Mouse (Mus musculus) kidney, embryonic 15.5 days (tissue): ENCODE measurements around the gene Dctn1. TPM values are rescaled to one million over a fixed set of nuclear protein-coding genes. Genes with fewer than 3 reads are reported as not detected.

ENCODE experiments used
- ATAC-seq: fragments of 200-750 bp; cut with Nextera tagmentation; replicated peaks from 2 replicates; pipeline ENCODE4 v1.8.0; 2017; ENCODE audit warnings: moderate TSS enrichment; ENCODE audit not compliant: low FRiP score
- H3K27ac ChIP-seq: fragments of 300-500 bp; sonication (generic); 2 replicates; pipeline ENCODE4 v1.5.1; 2015; ENCODE audit warnings: mild to moderate bottlenecking, inconsistent platforms
- H3K27me3 ChIP-seq: fragments of 300-500 bp; sonication (generic); 2 replicates; pipeline ENCODE4 v1.6.1; 2015; ENCODE audit warnings: inconsistent platforms
- H3K36me3 ChIP-seq: fragments of 300-500 bp; sonication (generic); 2 replicates; pipeline ENCODE4 v1.6.1; 2015; ENCODE audit warnings: inconsistent platforms
- H3K4me1 ChIP-seq: fragments of 300-500 bp; sonication (generic); 2 replicates; pipeline ENCODE4 v1.6.1; 2015; ENCODE audit warnings: inconsistent platforms
- H3K4me2 ChIP-seq: fragments of 300-500 bp; sonication (generic); 2 replicates; pipeline ENCODE4 v1.6.1; 2015; ENCODE audit warnings: moderate library complexity, mild to moderate bottlenecking, inconsistent platforms
- H3K4me3 ChIP-seq: fragments of 300-500 bp; sonication (generic); replicated peaks from 2 replicates; pipeline ENCODE4 v1.5.1; 2015; ENCODE audit warnings: mild to moderate bottlenecking, inconsistent platforms
- H3K9ac ChIP-seq: fragments of 300-500 bp; sonication (generic); 2 replicates; pipeline ENCODE4 v1.6.1; 2015; ENCODE audit warnings: mild to moderate bottlenecking, inconsistent platforms
- H3K9me3 ChIP-seq: fragments of 300-500 bp; sonication (generic); replicated peaks from 2 replicates; pipeline ENCODE4 v1.6.1; 2016; ENCODE audit warnings: inconsistent platforms
- WGBS: fragments of 180-500 bp; shearing (Covaris S2); methylation state at CpG from one replicate; pipeline ENCODE4 v1.1.7; 2015; ENCODE audit warnings: mixed read lengths; 5-methylcytosine and 5-hydroxymethylcytosine counted together
- polyA plus RNA-seq: library from polyadenylated mRNA; unstranded; fragments of >200 nt; fragmentation: Nextera tagmentation; extraction: Ambion mirVana; gene quantifications from 2 replicates; pipeline ENCODE4 v1.2.1, GENCODE M21; 2015

Dctn1 gene
- polyA plus RNA-seq, 1 experiment from 2014 or later: 93.9 TPM

- Histone ChIP-seq H3K27ac (no peak overlapping the region), H3K9ac (no peak overlapping the region), H3K4me2 (no peak overlapping the region), H3K27me3 (no peaks in the 10 kb centered on the region), H3K9me3 (no peaks in the 10 kb centered on the region), H3K4me3 (no peak overlapping the region), H3K36me3 (no peaks in the 10 kb centered on the region), H3K4me1 (0 out of 2 replicates have a peak, but pooled peaks cover 6% of the 10 kb centered on the region)
- WGBS: 74% methylated on average over 2 of the region's 2 CpGs
- ATAC-seq: no peak
Measured at GRCm38 (mm10) chr6:83208050-83208400, 42.3 kb downstream of the Dctn1 start.

- Histone ChIP-seq H3K27ac (no peak overlapping the region), H3K4me3 (no peak overlapping the region), H3K27me3 (no peaks in the 10 kb centered on the region), H3K36me3 (no peaks in the 10 kb centered on the region), H3K4me2 (no peak overlapping the region), H3K9ac (no peak overlapping the region), H3K9me3 (no peaks in the 10 kb centered on the region), H3K4me1 (peaks cover 8% of the 10 kb centered on the region; the same call in 1 of the 2 replicates)
- WGBS: 73% methylated on average over 2 of the region's 2 CpGs
- ATAC-seq: no peak
Measured at GRCm38 (mm10) chr6:83210495-83210894, 44.8 kb downstream of the Dctn1 start.

GRCm38 (mm10) chr6:83211526-83211925 lies 45.8 kb downstream of the Dctn1 start:
- H3K36me3 ChIP-seq: no peaks in the 10 kb centered on the region
- H3K9ac ChIP-seq: no peak overlapping the region
- H3K4me1 ChIP-seq: peaks cover 8% of the 10 kb centered on the region; the same call in 1 of the 2 replicates
- H3K4me2 ChIP-seq: no peak overlapping the region
- no peak overlapping the region for H3K4me3 ChIP-seq
- H3K27me3 ChIP-seq: no peaks in the 10 kb centered on the region
- no peak overlapping the region for H3K27ac ChIP-seq
- no peaks in the 10 kb centered on the region for H3K9me3 ChIP-seq
- no peak for ATAC-seq
- WGBS: 20% methylated on average over 5 of the region's 5 CpGs

GRCm38 (mm10) chr6:83215002-83215666 lies 49.4 kb downstream of the Dctn1 start:
- ATAC-seq: peak; percentile 70
- Histone ChIP-seq H3K27me3 (no peaks in the 10 kb centered on the region), H3K4me1 (peaks cover 8% of the 10 kb centered on the region; the same call in 1 of the 2 replicates), H3K27ac (no peak overlapping the region), H3K9ac (no peak overlapping the region), H3K4me3 (no peak overlapping the region), H3K4me2 (no peak overlapping the region), H3K9me3 (no peaks in the 10 kb centered on the region), H3K36me3 (no peaks in the 10 kb centered on the region)
- WGBS: 16% methylated on average over 7 of the region's 7 CpGs

- Histone ChIP-seq H3K27ac (no peak within 1 kb of the TSS), H3K4me1 (peaks cover 2% of the 10 kb centered on the region; the same call in 1 of the 2 replicates), H3K4me2 (no peak within 1 kb of the TSS), H3K9me3 (no peaks in the 10 kb centered on the region), H3K36me3 (no peaks in the 10 kb centered on the region), H3K4me3 (no peak within 1 kb of the TSS), H3K27me3 (no peaks in the 10 kb centered on the region), H3K9ac (no peak within 1 kb of the TSS)
- WGBS: 81% methylated on average over 3 of the region's 3 CpGs
- no peak for ATAC-seq
Measured at GRCm38 (mm10) chr6:83219814-83220213, 54.1 kb downstream of the Dctn1 start, which contains the start of gene Slc4a5. Gene Slc4a5, plus strand, starts transcription at chr6:83219828.

GRCm38 (mm10) chr6:83231486-83231885 lies 65.8 kb downstream of the Dctn1 start:
- peaks cover 9% of the 10 kb centered on the region; the same call in 1 of the 2 replicates for H3K27me3 ChIP-seq
- ATAC-seq: no peak
- H3K9me3 ChIP-seq: no peaks in the 10 kb centered on the region
- H3K4me2 ChIP-seq: no peak overlapping the region
- peaks cover 12% of the 10 kb centered on the region for H3K4me1 ChIP-seq
- H3K36me3 ChIP-seq: no peaks in the 10 kb centered on the region
- no peak overlapping the region for H3K9ac ChIP-seq
- 39% methylated on average over 2 of the region's 2 CpGs for WGBS
- H3K27ac ChIP-seq: no peak overlapping the region
- H3K4me3 ChIP-seq: no peak overlapping the region

- H3K27ac ChIP-seq: no peak overlapping the region
- no peaks in the 10 kb centered on the region for H3K36me3 ChIP-seq
- H3K9me3 ChIP-seq: no peaks in the 10 kb centered on the region
- no peak for ATAC-seq
- no peak overlapping the region for H3K4me3 ChIP-seq
- H3K27me3 ChIP-seq: peaks cover 17% of the 10 kb centered on the region; the same call in 1 of the 2 replicates
- WGBS: 84% methylated on average over 4 of the region's 4 CpGs
- H3K4me1 ChIP-seq: peaks cover 23% of the 10 kb centered on the region
- no peak overlapping the region for H3K4me2 ChIP-seq
- H3K9ac ChIP-seq: no peak overlapping the region
Measured at GRCm38 (mm10) chr6:83233306-83233705, 67.6 kb downstream of the Dctn1 start.

GRCm38 (mm10) chr6:83234280-83234741 lies 68.6 kb downstream of the Dctn1 start:
- Histone ChIP-seq H3K27me3 (peaks cover 25% of the 10 kb centered on the region; the same call in 1 of the 2 replicates), H3K36me3 (no peaks in the 10 kb centered on the region), H3K4me3 (peak overlapping the region; percentile 14), H3K9ac (0 out of 2 replicates have a peak overlapping the region, but pooled peaks have one; percentile 7), H3K9me3 (no peaks in the 10 kb centered on the region), H3K4me1 (peaks cover 23% of the 10 kb centered on the region), H3K4me2 (peak overlapping the region; percentile 44), H3K27ac (peak overlapping the region; percentile 71)
- WGBS: 2% methylated on average over 14 of the region's 14 CpGs
- ATAC-seq: peak; percentile 69

GRCm38 (mm10) chr6:83237123-83237522 lies 71.4 kb downstream of the Dctn1 start:
- ATAC-seq: peak; percentile 72
- Histone ChIP-seq H3K4me1 (peaks cover 32% of the 10 kb centered on the region), H3K27me3 (peaks cover 35% of the 10 kb centered on the region; the same call in 1 of the 2 replicates), H3K4me3 (peak overlapping the region; percentile 12), H3K36me3 (no peaks in the 10 kb centered on the region), H3K4me2 (peak overlapping the region; percentile 50), H3K27ac (peak overlapping the region; percentile 30; the same call in 1 of the 2 replicates), H3K9ac (no peak overlapping the region), H3K9me3 (no peaks in the 10 kb centered on the region)
- 3% methylated on average over 8 of the region's 9 CpGs for WGBS

GRCm38 (mm10) chr6:83244422-83245061 lies 78.8 kb downstream of the Dctn1 start:
- ATAC-seq: no peak
- H3K4me1 ChIP-seq: peaks cover 18% of the 10 kb centered on the region
- 0 out of 2 replicates have a peak overlapping the region, but pooled peaks have one; percentile 48 for H3K27ac ChIP-seq
- H3K9me3 ChIP-seq: no peaks in the 10 kb centered on the region
- peaks cover 12% of the 10 kb centered on the region; the same call in 1 of the 2 replicates for H3K27me3 ChIP-seq
- H3K9ac ChIP-seq: no peak overlapping the region
- 28% methylated on average over 10 of the region's 10 CpGs for WGBS
- no peak overlapping the region for H3K4me2 ChIP-seq
- H3K36me3 ChIP-seq: no peaks in the 10 kb centered on the region
- no peak overlapping the region for H3K4me3 ChIP-seq

GRCm38 (mm10) chr6:83245134-83245533 lies 79.4 kb downstream of the Dctn1 start:
- Histone ChIP-seq H3K27ac (no peak overlapping the region), H3K9ac (no peak overlapping the region), H3K27me3 (peaks cover 9% of the 10 kb centered on the region; the same call in 1 of the 2 replicates), H3K36me3 (no peaks in the 10 kb centered on the region), H3K9me3 (no peaks in the 10 kb centered on the region), H3K4me1 (peaks cover 15% of the 10 kb centered on the region), H3K4me3 (no peak overlapping the region), H3K4me2 (no peak overlapping the region)
- ATAC-seq: no peak
- whole genome bisulfite sequencing: 76% methylated on average over 6 of the region's 6 CpGs

GRCm38 (mm10) chr6:83245997-83246396 lies 80.3 kb downstream of the Dctn1 start:
- no peak for ATAC-seq
- H3K36me3 ChIP-seq: no peaks in the 10 kb centered on the region
- H3K4me1 ChIP-seq: peaks cover 9% of the 10 kb centered on the region
- H3K9me3 ChIP-seq: no peaks in the 10 kb centered on the region
- no peak overlapping the region for H3K4me2 ChIP-seq
- 96% methylated on average over 1 of the region's 1 CpGs for WGBS
- peaks cover 4% of the 10 kb centered on the region; the same call in 1 of the 2 replicates for H3K27me3 ChIP-seq
- no peak overlapping the region for H3K27ac ChIP-seq
- no peak overlapping the region for H3K4me3 ChIP-seq
- H3K9ac ChIP-seq: no peak overlapping the region
